Mouse (Mus musculus): Measurements from ENCODE around the gene Grm8. TPM values are rescaled to one million over a fixed set of nuclear protein-coding genes. Genes with fewer than 3 reads are reported as not detected.

Grm8 gene
- total RNA-seq, 2 experiments from 2014 or later: 7.9 to 9.8 TPM

DNA sequence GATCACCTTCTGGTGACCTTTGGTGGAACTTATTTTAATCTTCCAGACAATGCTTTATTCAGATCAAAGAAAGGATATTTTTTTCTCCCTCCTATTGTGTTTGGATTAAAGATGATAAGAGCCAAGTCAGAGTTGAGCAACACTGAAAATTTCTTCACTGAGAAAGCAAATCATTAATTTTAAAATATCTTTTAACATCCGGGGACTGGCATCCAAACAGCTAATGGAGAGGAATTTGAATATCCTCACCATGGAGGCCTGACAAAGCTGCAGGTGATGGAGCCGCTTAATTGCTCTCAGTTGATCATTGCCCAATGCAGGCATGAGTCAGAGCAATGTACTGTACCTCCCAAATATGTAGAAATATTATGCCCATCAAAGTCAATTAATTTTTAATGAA is 83.0 kb downstream of the Grm8 start:
- DNase-seq (ENCODE audit: low spot score in 2 of 2): no peak

GRCm38 (mm10) chr6:28042339-28042738 is 92.6 kb downstream of the Grm8 start:
- DNase-seq (ENCODE audit: low spot score in 2 of 2): no peak

DNA sequence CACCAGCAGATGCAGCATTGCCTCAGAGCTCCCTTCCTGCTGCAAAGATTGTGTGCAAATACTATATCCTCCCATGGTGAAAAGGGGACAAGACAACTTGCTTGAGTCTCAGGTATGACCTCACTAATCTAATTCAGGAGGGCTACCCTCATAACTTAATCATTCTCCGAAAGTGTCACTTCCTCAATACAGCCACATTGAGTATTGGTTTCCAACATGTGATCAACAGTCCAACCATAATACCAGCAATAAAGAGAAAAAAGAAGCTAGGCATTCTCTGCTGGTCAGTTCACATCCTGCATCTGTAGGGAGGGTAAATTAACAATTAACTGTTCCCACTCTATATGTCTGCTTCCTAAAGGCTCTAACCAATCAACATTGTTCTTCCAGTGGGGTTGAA is 94.2 kb downstream of the Grm8 start:
- no peak for DNase-seq (ENCODE audit: low spot score in 2 of 2)

GRCm38 (mm10) chr6:28032006-28032405 is 103.0 kb downstream of the Grm8 start:
- no peak for DNase-seq (ENCODE audit: low spot score in 2 of 2)

- no peak for DNase-seq (ENCODE audit: low spot score in 2 of 2)
Measured at GRCm38 (mm10) chr6:28017653-28018052, 117.3 kb downstream of the Grm8 start.

GRCm38 (mm10) chr6:28007001-28007400 is 128.0 kb downstream of the Grm8 start:
- no peak for DNase-seq (ENCODE audit: low spot score in 2 of 2)

- DNase-seq (ENCODE audit: low spot score in 2 of 2): no peak
Measured at GRCm38 (mm10) chr6:27997250-27997649, 137.7 kb downstream of the Grm8 start.

GRCm38 (mm10) chr6:27991241-27991640 is 143.7 kb downstream of the Grm8 start:
- no peak for DNase-seq (ENCODE audit: low spot score in 2 of 2)

- no peak for DNase-seq (ENCODE audit: low spot score in 2 of 2)
Measured at GRCm38 (mm10) chr6:27982598-27982997, 152.4 kb downstream of the Grm8 start.

GRCm38 (mm10) chr6:27982021-27982420 is 153.0 kb downstream of the Grm8 start:
- DNase-seq (ENCODE audit: low spot score in 2 of 2): no peak

GRCm38 (mm10) chr6:27977361-27977760 is 157.6 kb downstream of the Grm8 start:
- no peak for DNase-seq (ENCODE audit: low spot score in 2 of 2)

DNA sequence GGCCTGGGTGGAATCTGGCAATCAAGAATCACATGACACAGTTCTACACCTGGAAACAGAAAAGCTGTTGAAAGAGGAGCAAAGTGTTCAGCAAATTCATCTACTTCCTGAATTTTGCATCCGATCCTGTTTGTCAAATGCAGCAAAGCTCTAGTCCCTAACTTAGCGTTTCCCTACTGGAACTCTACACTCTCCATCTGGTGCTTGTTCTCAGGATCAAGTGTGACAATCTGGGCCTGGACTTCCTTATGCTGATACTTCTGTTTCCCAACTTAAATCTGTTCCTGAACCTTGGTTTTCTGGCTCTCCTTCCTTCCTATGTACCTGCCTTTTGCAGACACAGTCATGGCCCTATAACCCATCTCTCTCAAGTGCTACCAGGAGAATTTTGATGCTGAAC is 166.1 kb downstream of the Grm8 start:
- no peak for DNase-seq (ENCODE audit: low spot score in 2 of 2)

DNA sequence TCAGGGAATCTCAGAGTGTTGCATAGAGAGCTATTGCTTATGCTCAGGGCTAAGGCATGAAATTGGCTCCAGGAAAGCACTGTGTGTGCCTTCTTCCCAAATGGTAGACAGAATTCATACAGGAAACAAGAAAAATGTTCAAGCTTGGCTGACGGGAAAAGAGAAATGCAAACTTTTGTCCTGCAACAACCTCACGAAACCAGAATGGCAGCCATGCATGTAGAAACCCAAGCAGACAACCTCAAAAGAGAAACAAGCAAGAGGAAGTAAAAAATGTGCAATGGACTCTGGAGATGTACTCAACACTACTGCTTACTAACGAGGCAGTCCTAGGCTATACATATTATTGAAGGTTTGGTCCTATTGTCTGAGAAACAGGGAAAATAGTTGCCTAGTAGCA is 167.9 kb downstream of the Grm8 start:
- DNase-seq (ENCODE audit: low spot score in 2 of 2): no peak

DNA sequence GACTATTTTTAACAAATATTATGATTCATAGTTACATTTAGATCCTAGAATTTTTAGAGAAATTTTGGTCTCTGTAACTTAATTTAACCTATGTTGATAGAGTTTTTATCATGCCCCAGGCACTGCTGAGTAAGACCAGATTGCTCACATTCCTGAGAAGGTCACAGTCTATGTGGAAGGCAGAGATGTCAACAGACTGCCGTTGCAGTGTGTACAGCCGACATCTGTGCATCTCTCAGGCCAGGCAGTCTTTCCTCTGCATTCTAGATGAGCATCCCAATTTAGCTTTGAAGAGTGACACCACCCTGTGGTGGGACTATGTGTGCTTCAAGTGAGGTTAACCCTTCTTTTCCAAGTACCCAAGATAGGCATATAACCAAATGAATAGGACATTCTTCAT is 169.7 kb downstream of the Grm8 start:
- DNase-seq (ENCODE audit: low spot score in 2 of 2): no peak

- DNase-seq (ENCODE audit: low spot score in 2 of 2): no peak
Measured at GRCm38 (mm10) chr6:27963887-27964286, 171.1 kb downstream of the Grm8 start.

- no peak for DNase-seq (ENCODE audit: low spot score in 2 of 2)
Measured at GRCm38 (mm10) chr6:27956278-27956857, 178.6 kb downstream of the Grm8 start.

DNA sequence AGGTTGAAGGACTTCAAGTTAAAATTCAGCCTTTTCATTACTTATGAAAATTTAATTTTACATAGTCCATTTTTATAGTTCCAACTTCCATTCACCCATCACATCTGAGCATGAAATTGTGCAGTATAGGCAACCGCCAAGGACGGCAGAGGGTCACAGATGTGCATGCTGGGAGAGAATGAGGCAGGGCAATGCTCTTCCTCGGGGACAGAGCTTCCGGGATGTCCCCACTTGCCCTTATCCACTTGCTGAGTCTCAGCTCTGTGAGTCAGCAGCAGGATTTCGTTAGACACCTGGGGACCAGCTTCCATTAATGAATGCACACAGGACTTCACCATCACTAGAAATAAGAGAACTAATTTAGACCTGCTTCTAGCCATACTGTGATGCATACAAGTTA is 183.5 kb downstream of the Grm8 start:
- DNase-seq (ENCODE audit: low spot score in 2 of 2): no peak

- DNase-seq (ENCODE audit: low spot score in 2 of 2): no peak
Measured at GRCm38 (mm10) chr6:27928058-27928457, 206.9 kb downstream of the Grm8 start.

GRCm38 (mm10) chr6:27913281-27913680 is 221.7 kb downstream of the Grm8 start:
- DNase-seq (ENCODE audit: low spot score in 2 of 2): no peak

DNA sequence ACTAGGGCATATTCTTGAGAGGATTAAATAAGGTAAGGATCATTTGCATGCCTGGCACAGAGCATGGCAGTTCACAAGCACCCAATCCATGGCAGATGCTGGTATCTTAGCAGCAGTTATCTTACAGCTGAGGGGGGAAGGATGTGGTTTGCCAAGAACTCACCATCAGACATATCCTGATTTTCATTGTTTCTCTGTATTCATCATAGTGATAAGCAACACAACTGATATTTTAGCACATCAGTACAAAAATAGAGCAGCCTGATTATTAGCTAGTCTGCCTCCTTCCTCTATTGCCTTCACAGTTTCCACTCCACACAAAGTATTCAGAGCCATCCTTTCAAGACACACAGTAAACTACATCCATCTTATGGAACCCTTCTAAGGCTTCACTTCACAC is 230.6 kb downstream of the Grm8 start:
- no peak for DNase-seq (ENCODE audit: low spot score in 2 of 2)

DNA sequence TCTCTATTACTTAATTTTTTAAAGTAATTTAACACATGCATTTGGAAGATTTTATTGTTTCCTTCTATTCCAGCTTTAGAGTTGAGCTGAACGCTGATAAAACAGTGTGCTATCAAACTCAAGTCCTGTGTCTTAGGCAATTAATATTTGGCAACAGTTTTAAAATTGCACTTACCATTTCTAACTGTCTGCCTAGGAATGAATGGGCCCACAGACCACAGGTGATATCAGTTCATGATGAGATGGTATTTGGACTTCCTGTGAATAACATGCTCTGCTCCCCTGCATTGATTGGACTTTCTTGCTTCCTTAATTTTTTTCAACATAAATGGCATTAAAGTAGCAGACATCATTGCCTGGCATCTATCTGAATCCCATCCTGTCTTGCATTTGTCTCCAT is 232.8 kb downstream of the Grm8 start:
- DNase-seq (ENCODE audit: low spot score in 2 of 2): no peak

DNA sequence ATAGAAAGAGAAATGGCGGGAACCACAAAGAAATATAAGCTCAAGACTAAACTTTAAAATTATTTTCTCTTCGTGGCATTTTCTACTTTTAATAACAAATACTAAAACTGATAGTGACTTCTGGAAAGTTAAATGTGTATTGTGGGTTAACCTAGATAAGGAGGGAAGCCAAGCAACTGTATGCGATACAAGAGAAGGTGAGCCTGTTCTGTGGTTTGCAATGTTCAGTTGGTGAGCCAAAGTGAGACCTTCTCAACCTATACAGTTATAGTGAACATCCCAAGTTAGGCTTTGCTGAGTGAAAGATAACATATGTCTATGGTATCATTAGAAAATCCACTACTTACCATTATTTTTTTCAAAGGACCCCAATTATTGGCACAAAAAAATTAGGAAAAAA is 233.6 kb downstream of the Grm8 start:
- DNase-seq (ENCODE audit: low spot score in 2 of 2): no peak

DNA sequence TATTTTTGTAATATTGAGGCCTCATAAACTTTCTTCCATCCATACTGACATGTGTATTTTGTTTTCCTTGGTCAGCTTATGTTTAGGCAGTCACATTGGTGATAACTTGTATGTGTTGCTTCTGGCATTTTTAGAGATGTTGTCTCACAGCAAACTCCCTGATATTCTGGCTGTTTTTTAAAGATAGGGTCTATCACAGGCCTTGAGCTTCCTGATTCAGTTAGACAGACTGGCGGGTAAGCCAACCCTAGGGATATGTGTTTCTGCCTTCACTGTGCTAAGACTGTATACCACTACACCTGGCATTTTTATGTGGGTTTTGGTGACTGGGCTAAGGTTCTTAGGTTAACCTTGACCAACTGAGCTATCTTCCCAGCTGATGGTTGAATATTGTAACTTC is 239.8 kb downstream of the Grm8 start:
- no peak for DNase-seq (ENCODE audit: low spot score in 2 of 2)

GRCm38 (mm10) chr6:27892886-27893285 is 242.1 kb downstream of the Grm8 start:
- DNase-seq (ENCODE audit: low spot score in 2 of 2): no peak
